ENCODE assay signal across 9 mouse cellular contexts in the genomic region with DNA sequence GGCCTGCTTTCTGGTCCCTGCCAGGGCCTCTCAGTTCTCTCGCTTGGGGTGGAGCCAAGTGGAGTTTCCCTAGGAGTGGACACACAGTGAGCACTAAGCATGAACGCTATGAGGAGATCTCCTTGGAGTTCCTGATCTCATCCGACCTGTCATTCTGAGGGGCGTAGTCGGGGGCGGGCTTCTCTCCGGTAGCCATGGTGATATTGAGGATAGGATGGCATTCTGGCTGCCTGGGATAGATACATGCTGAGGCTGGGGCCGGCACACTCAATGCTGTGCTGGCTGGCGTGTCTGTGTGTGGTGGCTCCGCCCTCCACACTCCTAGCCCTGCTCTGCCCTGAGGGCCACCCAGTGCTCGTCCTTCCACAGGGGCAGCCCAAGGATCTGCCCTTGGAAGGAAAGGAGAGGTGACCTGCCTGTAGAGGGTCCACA. TPM values are rescaled to one million over a fixed set of nuclear protein-coding genes. Genes with fewer than 3 reads are reported as not detected.
DNase-seq lines count a peak whose midpoint lies in the region; ATAC-seq and TF ChIP-seq lines count a peak whose summit lies in the region.
"Had no signal": no experiment of that assay in that cellular context is flagged by ENCODE, and none has a peak within 500 bp of the region (broad histone marks: within the 10 kb centered on the region; RNA-seq: fewer than 3 reads in every experiment).

No protein-coding gene starts in this region.

- no peaks in the 10 kb centered on the region for H3K9me3 ChIP-seq in limb, embryonic 13.5 days
- no peaks in the 10 kb centered on the region for H3K9me3 ChIP-seq in limb, embryonic 10.5 days (replicated peaks)
- H3K9me3 ChIP-seq in forebrain, postnatal 0 days (ENCODE audit: low read length): no peaks in the 10 kb centered on the region
- H3K9me3 ChIP-seq in midbrain, embryonic 12.5 days: no peaks in the 10 kb centered on the region
- H3K9me3 ChIP-seq: G1E had no signal

- H3K27ac ChIP-seq in limb, embryonic 13.5 days: no peak overlapping the region
- no peak overlapping the region for H3K27ac ChIP-seq in limb, embryonic 10.5 days
- H3K27ac ChIP-seq in forebrain, postnatal 0 days (ENCODE audit: low read depth, low read length): no peak overlapping the region
- H3K27ac ChIP-seq in midbrain, embryonic 12.5 days (replicated peaks): no peak overlapping the region

- H3K4me1 ChIP-seq in limb, embryonic 13.5 days: peaks cover 16% of the 10 kb centered on the region
- H3K4me1 ChIP-seq in limb, embryonic 10.5 days: peaks cover 49% of the 10 kb centered on the region
- H3K4me1 ChIP-seq in forebrain, postnatal 0 days (ENCODE audit: insufficient read depth): peaks cover 13% of the 10 kb centered on the region; the same call in 1 of the 2 replicates
- H3K4me1 ChIP-seq in midbrain, embryonic 12.5 days: peaks cover 11% of the 10 kb centered on the region

- peak overlapping the region; percentile 39; the same call in 1 of the 2 replicates for H3K9ac ChIP-seq in limb, embryonic 13.5 days
- no peak overlapping the region for H3K9ac ChIP-seq in forebrain, postnatal 0 days
- H3K9ac ChIP-seq in midbrain, embryonic 12.5 days (replicated peaks): no peak overlapping the region; the same call in 1 of the 2 replicates

- no peaks in the 10 kb centered on the region for H3K36me3 ChIP-seq in limb, embryonic 13.5 days
- no peaks in the 10 kb centered on the region for H3K36me3 ChIP-seq in limb, embryonic 10.5 days
- H3K36me3 ChIP-seq in forebrain, postnatal 0 days (ENCODE audit: insufficient read depth): no peaks in the 10 kb centered on the region
- no peaks in the 10 kb centered on the region for H3K36me3 ChIP-seq in midbrain, embryonic 12.5 days
- H3K36me3 ChIP-seq: G1E had no signal

- H3K4me2 ChIP-seq in limb, embryonic 13.5 days (replicated peaks): peak overlapping the region; percentile 5; the same call in 1 of the 2 replicates
- H3K4me2 ChIP-seq in forebrain, postnatal 0 days (ENCODE audit: low read depth): no peak overlapping the region
- peak overlapping the region; percentile 19 for H3K4me2 ChIP-seq in midbrain, embryonic 12.5 days (replicated peaks)

- no peak for TF ChIP-seq CTCF in forebrain, postnatal 0 days (IDR thresholded peaks at IDR 0.05; ENCODE audit: low read depth)

- H3K4me3 ChIP-seq in limb, embryonic 13.5 days: no peak overlapping the region
- no peak overlapping the region for H3K4me3 ChIP-seq in limb, embryonic 10.5 days
- H3K4me3 ChIP-seq in forebrain, postnatal 0 days (ENCODE audit: low read depth, low read length): no peak overlapping the region
- no peak overlapping the region for H3K4me3 ChIP-seq in midbrain, embryonic 12.5 days

- DNase-seq in limb, embryonic 10.5 days (ENCODE audit: low spot score): no peak
- peak; percentile 88 for DNase-seq in cerebellum, adult 9-10 months
- peak; percentile 53 for DNase-seq in forebrain, postnatal 0 days
- DNase-seq in right cerebral cortex, postnatal 25 days: no peak

- WGBS in limb, embryonic 13.5 days: 37% methylated on average over 11 of the region's 11 CpGs
- WGBS in limb, embryonic 10.5 days: 32% methylated on average over 11 of the region's 11 CpGs
- WGBS in forebrain, postnatal 0 days: 20% methylated on average over 11 of the region's 11 CpGs
- 8% methylated on average over 11 of the region's 11 CpGs for WGBS in midbrain, embryonic 12.5 days

- ATAC-seq in limb, embryonic 13.5 days (ENCODE audit: low FRiP score, low read depth): no peak
- ATAC-seq in forebrain, postnatal 0 days: peak; percentile 90
- ATAC-seq in midbrain, embryonic 12.5 days (ENCODE audit: low FRiP score, low read depth): peak; percentile 56; the same call in 1 of the 2 replicates
- no peak for ATAC-seq in activated CD4-positive, CD25-positive, alpha-beta regulatory T cell, adult 4 months
- ATAC-seq in monocyte, adult 5-6 weeks (replicated peaks; ENCODE audit: insufficient number of reproducible peaks, low FRiP score, low TSS enrichment, poor library complexity, severe bottlenecking): no peak

- H3K27me3 ChIP-seq in limb, embryonic 13.5 days: 0 out of 2 replicates have a peak, but pooled peaks cover 3% of the 10 kb centered on the region
- H3K27me3 ChIP-seq in limb, embryonic 10.5 days (ENCODE audit: low read depth, poor library complexity, severe bottlenecking): peaks cover 14% of the 10 kb centered on the region
- H3K27me3 ChIP-seq in forebrain, postnatal 0 days (ENCODE audit: insufficient read depth, low read length): no peaks in the 10 kb centered on the region
- peaks cover 16% of the 10 kb centered on the region; the same call in 1 of the 2 replicates for H3K27me3 ChIP-seq in midbrain, embryonic 12.5 days

RNA-seq across cellular contexts. Expression of a gene that starts 5.6 kb away (rescaled TPM):
- polyA plus RNA-seq in limb, embryonic 13.5 days (2015; fragmentation: Nextera tagmentation; extraction: Ambion mirVana): 27.2 and 28.6 TPM in 2 replicates
- 1.8 and 6.3 TPM in 2 replicates for polyA plus RNA-seq in limb, embryonic 10.5 days (2016; fragmentation: Nextera tagmentation; extraction: Ambion mirVana)
- total RNA-seq in forebrain, postnatal 0 days (2014; rRNA removed): 1.7 and 1.8 TPM in 2 replicates
- polyA plus RNA-seq in forebrain, postnatal 0 days (2015; fragmentation: Nextera tagmentation; extraction: Ambion mirVana): 2.7 and 3.3 TPM in 2 replicates
- 0.43 and 0.76 TPM in 2 replicates for polyA plus RNA-seq in midbrain, embryonic 12.5 days (2016; fragmentation: Nextera tagmentation; extraction: Ambion mirVana)
- polyA plus RNA-seq in activated CD4-positive, CD25-positive, alpha-beta regulatory T cell, adult 4 months (2017; shearing (Covaris generic)): under 1 TPM; 0.14 to 0.26 TPM
- total RNA-seq in monocyte, adult 5-6 weeks (2017): not detected in 3 replicates
- total RNA-seq: G1E had no signal
- polyA plus RNA-seq: G1E had no signal

Comparison
In these comparisons a context has a peak if more than half of its experiments do, and no peak if none do; other contexts are left out.
1. ATAC-seq: peak in forebrain, postnatal 0 days (single experiment) and midbrain, embryonic 12.5 days (single experiment); none in limb, embryonic 13.5 days (single experiment), activated CD4-positive, CD25-positive, alpha-beta regulatory T cell, adult 4 months (single experiment) and monocyte, adult 5-6 weeks (single experiment).
2. DNase-seq: peak in cerebellum, adult 9-10 months (single experiment) and forebrain, postnatal 0 days (single experiment); none in limb, embryonic 10.5 days (single experiment) and right cerebral cortex, postnatal 25 days (single experiment).